Mouse (Mus musculus) midbrain, embryonic 14.5 days (tissue): Measurements from ENCODE around the gene Vash2. TPM values are rescaled to one million over a fixed set of nuclear protein-coding genes. Genes with fewer than 3 reads are reported as not detected.

Source experiments
- ATAC-seq: fragments of 200-750 bp; cut with Nextera tagmentation; 2 replicates; pipeline ENCODE4 v1.8.0; 2017; ENCODE audit warnings: moderate number of reproducible peaks, moderate library complexity; ENCODE audit not compliant: low FRiP score, low TSS enrichment
- DNase-seq: peaks from one replicate; pipeline ENCODE4 v3.0.0-alpha.2; 2015
- H3K27ac ChIP-seq: fragments of 300-500 bp; sonication (generic); replicated peaks from 2 replicates; pipeline ENCODE4 v1.5.1; 2014; ENCODE audit warnings: mild to moderate bottlenecking, low read depth, low read length, moderate library complexity
- H3K27me3 ChIP-seq: fragments of 300-500 bp; sonication (generic); 2 replicates; pipeline ENCODE4 v1.6.1; 2014; ENCODE audit warnings: low read length, control low read depth, mixed read lengths; ENCODE audit not compliant: control insufficient read depth, insufficient read depth
- H3K36me3 ChIP-seq: fragments of 300-500 bp; sonication (generic); 2 replicates; pipeline ENCODE4 v1.6.1; 2014; ENCODE audit warnings: low read length, control low read depth; ENCODE audit not compliant: control insufficient read depth, insufficient read depth
- H3K4me1 ChIP-seq: fragments of 300-500 bp; sonication (generic); 2 replicates; pipeline ENCODE4 v1.6.1; 2014; ENCODE audit warnings: mild to moderate bottlenecking, antibody characterized with exemption, low read length, control low read depth; ENCODE audit not compliant: control insufficient read depth, insufficient read depth
- H3K4me2 ChIP-seq: fragments of 300-500 bp; sonication (generic); 2 replicates; pipeline ENCODE4 v1.6.1; 2014; ENCODE audit warnings: mild to moderate bottlenecking, low read length, moderate library complexity
- H3K4me3 ChIP-seq: fragments of 300-500 bp; sonication (generic); replicated peaks from 2 replicates; pipeline ENCODE4 v1.5.1; 2014; ENCODE audit warnings: low read depth, low read length
- H3K9ac ChIP-seq: fragments of 300-500 bp; sonication (generic); replicated peaks from 2 replicates; pipeline ENCODE4 v1.6.1; 2014; ENCODE audit warnings: mild to moderate bottlenecking, low read length, moderate library complexity
- H3K9me3 ChIP-seq: fragments of 300-500 bp; sonication (generic); 2 replicates; pipeline ENCODE4 v1.6.1; 2016; ENCODE audit warnings: low read length, control low read depth, mixed read lengths; ENCODE audit not compliant: control insufficient read depth
- WGBS: fragments of 180-500 bp; shearing (Covaris S2); extraction: QIAGEN DNeasy Blood & Tissue Kit; methylation state at CpG from one replicate; pipeline ENCODE4 v1.1.7; 2014; 5-methylcytosine and 5-hydroxymethylcytosine counted together
- polyA plus RNA-seq: library from polyadenylated mRNA; unstranded; fragments of >200 nt; fragmentation: Nextera tagmentation; extraction: Ambion mirVana; gene quantifications from 2 replicates; pipeline ENCODE4 v1.2.1, GENCODE M21; 2014

Gene Vash2
- polyA plus RNA-seq, 1 experiment from 2014 or later, result 102 TPM

DNA sequence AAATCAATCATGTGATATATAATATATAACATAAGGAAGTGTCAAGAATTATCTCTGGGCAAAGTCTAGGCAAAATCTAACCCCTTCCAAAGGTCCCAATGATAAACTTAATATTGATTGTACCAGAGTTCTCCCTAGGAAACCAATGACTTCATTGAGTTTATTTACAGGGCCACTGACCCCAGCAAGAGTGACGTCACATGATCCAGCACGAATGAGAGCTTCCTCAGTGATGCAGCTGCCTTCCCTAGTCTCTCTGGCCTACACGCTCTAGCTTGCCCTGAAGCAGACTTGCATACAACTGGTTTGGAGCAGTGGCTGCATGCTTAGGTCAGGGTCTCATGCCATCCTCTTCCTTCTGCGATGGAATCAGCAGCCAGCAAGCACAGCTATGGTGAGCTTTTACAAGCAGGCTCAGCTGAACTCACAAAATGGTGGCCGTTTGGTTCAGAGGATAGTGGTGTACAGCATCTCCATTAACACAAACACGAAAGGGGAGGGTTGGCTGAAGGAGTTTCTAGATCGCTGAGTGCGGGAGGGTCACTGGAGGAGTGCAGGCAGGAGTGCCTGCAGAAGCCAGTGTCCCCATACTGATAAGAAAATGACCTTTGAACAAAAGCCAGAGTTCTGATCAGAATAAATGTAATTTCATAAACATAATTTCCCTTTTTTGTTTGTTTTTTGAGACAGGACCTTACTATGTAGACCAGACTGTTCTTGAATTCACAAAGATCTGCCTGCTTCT is 59.2 kb downstream of the Vash2 start:
- Histone ChIP-seq H3K9ac (no peak overlapping the region), H3K4me2 (no peak overlapping the region), H3K27me3 (no peaks in the 10 kb centered on the region), H3K4me3 (no peak overlapping the region), H3K27ac (no peak overlapping the region), H3K36me3 (no peaks in the 10 kb centered on the region), H3K4me1 (no peaks in the 10 kb centered on the region), H3K9me3 (no peaks in the 10 kb centered on the region)
- DNase-seq, result no peak
- WGBS, result 77% methylated on average over 8 of the region's 8 CpGs
- ATAC-seq, result no peak

- no peak overlapping the region for H3K27ac ChIP-seq
- H3K9ac ChIP-seq, result no peak overlapping the region
- no peaks in the 10 kb centered on the region for H3K4me1 ChIP-seq
- no peaks in the 10 kb centered on the region for H3K36me3 ChIP-seq
- no peak for DNase-seq
- no peaks in the 10 kb centered on the region for H3K9me3 ChIP-seq
- H3K27me3 ChIP-seq, result no peaks in the 10 kb centered on the region
- H3K4me3 ChIP-seq, result no peak overlapping the region
- no peak for ATAC-seq
- no peak overlapping the region for H3K4me2 ChIP-seq
- 65% methylated on average over 7 of the region's 7 CpGs for WGBS
Measured at GRCm38 (mm10) chr1:190918938-190919337, 60.2 kb downstream of the Vash2 start.

DNA sequence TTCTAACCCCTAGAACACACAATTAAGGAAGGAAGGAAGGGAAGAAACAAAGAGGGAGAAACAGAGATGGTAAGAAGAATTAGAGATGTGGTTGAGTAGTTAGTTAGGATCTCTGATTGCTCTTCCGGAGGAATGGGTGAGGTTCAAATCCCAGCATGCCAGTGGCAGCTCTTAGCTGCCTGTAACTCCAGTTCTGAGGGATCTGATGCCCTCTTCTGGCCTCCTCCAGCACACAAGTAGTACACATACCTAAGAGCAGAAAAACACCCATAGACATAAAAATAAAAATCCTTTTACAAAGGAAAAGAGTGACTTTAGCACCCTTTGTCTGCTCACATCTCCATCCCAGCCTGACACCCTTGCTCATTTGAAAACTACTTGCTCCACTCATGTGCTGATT is 66.5 kb downstream of the Vash2 start:
- H3K9ac ChIP-seq, result no peak overlapping the region
- DNase-seq (no peak), ATAC-seq (no peak)
- H3K9me3 ChIP-seq, result no peaks in the 10 kb centered on the region
- H3K27ac ChIP-seq, result no peak overlapping the region
- no peak overlapping the region for H3K4me2 ChIP-seq
- H3K4me1 ChIP-seq, result peaks cover 18% of the 10 kb centered on the region
- no peaks in the 10 kb centered on the region for H3K36me3 ChIP-seq
- H3K27me3 ChIP-seq, result no peaks in the 10 kb centered on the region
- WGBS, result 45% methylated on average over 1 of the region's 1 CpGs
- H3K4me3 ChIP-seq, result no peak overlapping the region

- DNase-seq, result peak; percentile 92
- no peaks in the 10 kb centered on the region for H3K9me3 ChIP-seq
- H3K27ac ChIP-seq, result peak within 1 kb of the TSS; percentile 86
- peaks cover 18% of the 10 kb centered on the region for H3K4me1 ChIP-seq
- peak; percentile 94 for ATAC-seq
- peak within 1 kb of the TSS; percentile 87 for H3K4me2 ChIP-seq
- peak within 1 kb of the TSS; percentile 86 for H3K4me3 ChIP-seq
- H3K27me3 ChIP-seq, result no peaks in the 10 kb centered on the region
- peak within 1 kb of the TSS; percentile 93 for H3K9ac ChIP-seq
- H3K36me3 ChIP-seq, result no peaks in the 10 kb centered on the region
- under 1% methylated on average over 47 of the region's 47 CpGs for WGBS
Measured at GRCm38 (mm10) chr1:190911415-190912123, 67.5 kb downstream of the Vash2 start, which contains the start of gene Rps6kc1. TSS of gene Rps6kc1 (minus strand) at chr1:190911770.

DNA sequence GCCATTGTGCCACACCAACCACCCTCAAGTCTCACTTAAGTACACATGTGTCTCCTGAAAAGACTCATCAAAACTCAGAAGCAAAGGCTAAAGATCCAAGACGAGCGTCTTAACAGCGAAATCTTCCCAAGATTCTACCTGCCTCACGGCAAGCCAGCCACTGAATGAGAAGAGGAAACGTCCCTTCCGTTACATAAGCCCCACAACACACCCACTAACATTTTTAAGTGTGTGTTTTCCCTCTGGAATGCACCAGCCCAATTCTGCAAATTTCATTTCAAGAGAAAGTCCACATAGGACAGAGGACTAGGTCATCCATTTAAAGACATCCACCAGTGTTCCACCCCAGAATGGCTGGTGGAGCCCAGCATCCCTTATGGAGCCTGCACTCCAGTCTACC is 68.3 kb downstream of the Vash2 start:
- H3K27me3 ChIP-seq, result no peaks in the 10 kb centered on the region
- peak overlapping the region; percentile 86 for H3K4me3 ChIP-seq
- 0 out of 2 replicates have a peak overlapping the region, but pooled peaks have one; percentile 86 for H3K27ac ChIP-seq
- peak overlapping the region; percentile 87 for H3K4me2 ChIP-seq
- peaks cover 18% of the 10 kb centered on the region for H3K4me1 ChIP-seq
- no peaks in the 10 kb centered on the region for H3K36me3 ChIP-seq
- peak overlapping the region; percentile 93 for H3K9ac ChIP-seq
- no peaks in the 10 kb centered on the region for H3K9me3 ChIP-seq
- no peak for DNase-seq
- 81% methylated on average over 6 of the region's 6 CpGs for WGBS
- ATAC-seq, result no peak

DNA sequence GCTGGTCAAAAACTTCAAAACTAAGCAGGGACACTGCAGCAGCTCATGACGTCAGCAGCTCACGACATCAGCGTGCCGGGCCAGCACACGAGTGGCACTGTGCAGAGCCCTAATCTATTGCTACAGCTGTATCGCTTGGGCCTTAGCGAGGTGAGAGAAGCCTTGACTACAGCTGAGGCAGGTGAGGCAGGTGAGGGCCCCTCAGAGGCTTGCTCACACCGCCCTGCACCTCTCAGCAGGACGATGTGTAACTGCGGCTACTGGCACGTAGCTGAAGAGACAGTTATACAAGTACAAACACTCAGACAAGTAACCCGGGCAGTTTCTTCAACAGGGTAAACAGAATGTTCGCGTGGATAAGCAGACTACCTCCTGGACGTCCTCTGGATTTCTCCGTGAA is 74.4 kb downstream of the Vash2 start:
- H3K27ac ChIP-seq, result no peak overlapping the region
- no peaks in the 10 kb centered on the region for H3K9me3 ChIP-seq
- peaks cover 32% of the 10 kb centered on the region for H3K36me3 ChIP-seq
- no peak overlapping the region for H3K9ac ChIP-seq
- no peak overlapping the region for H3K4me2 ChIP-seq
- H3K4me3 ChIP-seq, result no peak overlapping the region
- peaks cover under 1% of the 10 kb centered on the region; the same call in 1 of the 2 replicates for H3K4me1 ChIP-seq
- WGBS, result 93% methylated on average over 16 of the region's 16 CpGs
- DNase-seq, result no peak
- no peaks in the 10 kb centered on the region for H3K27me3 ChIP-seq
- ATAC-seq, result no peak

GRCm38 (mm10) chr1:190904136-190904535 is 75.0 kb downstream of the Vash2 start:
- Histone ChIP-seq H3K27me3 (no peaks in the 10 kb centered on the region), H3K4me1 (no peaks in the 10 kb centered on the region), H3K36me3 (peaks cover 34% of the 10 kb centered on the region), H3K4me2 (no peak overlapping the region), H3K9ac (no peak overlapping the region), H3K27ac (no peak overlapping the region), H3K4me3 (no peak overlapping the region), H3K9me3 (no peaks in the 10 kb centered on the region)
- WGBS, result 98% methylated on average over 3 of the region's 3 CpGs
- ATAC-seq (no peak), DNase-seq (no peak)

- DNase-seq (no peak), ATAC-seq (no peak)
- WGBS, result 82% methylated on average over 2 of the region's 2 CpGs
- H3K36me3 ChIP-seq, result peaks cover 61% of the 10 kb centered on the region
- no peak overlapping the region for H3K4me3 ChIP-seq
- no peaks in the 10 kb centered on the region for H3K27me3 ChIP-seq
- no peaks in the 10 kb centered on the region for H3K4me1 ChIP-seq
- no peaks in the 10 kb centered on the region for H3K9me3 ChIP-seq
- no peak overlapping the region for H3K4me2 ChIP-seq
- H3K27ac ChIP-seq, result no peak overlapping the region
- H3K9ac ChIP-seq, result no peak overlapping the region
Measured at GRCm38 (mm10) chr1:190901082-190901481, 78.0 kb downstream of the Vash2 start.
